Mouse (Mus musculus): ENCODE measurements around the gene Nbeal1.

Gene Nbeal1

GRCm38 (mm10) chr1:60343630-60344455 is 163.4 kb downstream of the Nbeal1 start:
- no peak for DNase-seq (ENCODE audit: low spot score in 2 of 2)

- no peak for DNase-seq (ENCODE audit: low spot score in 2 of 2)
These were observed 164.3 kb downstream of the Nbeal1 start for GRCm38 (mm10) chr1:60344670-60345069.

GRCm38 (mm10) chr1:60345712-60346111 is 165.3 kb downstream of the Nbeal1 start:
- DNase-seq (ENCODE audit: low spot score in 2 of 2): no peak

GRCm38 (mm10) chr1:60352786-60353185 is 172.4 kb downstream of the Nbeal1 start:
- DNase-seq (ENCODE audit: low spot score in 2 of 2): no peak

GRCm38 (mm10) chr1:60361626-60362025 is 181.2 kb downstream of the Nbeal1 start:
- no peak for DNase-seq (ENCODE audit: low spot score in 2 of 2)

- DNase-seq (ENCODE audit: low spot score in 2 of 2): no peak
These were observed 196.2 kb downstream of the Nbeal1 start for GRCm38 (mm10) chr1:60376556-60376955.

GRCm38 (mm10) chr1:60381910-60382309 is 201.5 kb downstream of the Nbeal1 start:
- no peak for DNase-seq (ENCODE audit: low spot score in 2 of 2)
